Mouse (Mus musculus): ENCODE measurements at regions not wholly inside any gene's neighbourhood (a gene's known extent, or its start where the extent isn't known, plus 50 kb on each side); places are given as distances from the start of the nearest gene placed in this dataset.
A peak's percentile ranks its signal among the peaks of the same experiment; 100 is the strongest.

DNA sequence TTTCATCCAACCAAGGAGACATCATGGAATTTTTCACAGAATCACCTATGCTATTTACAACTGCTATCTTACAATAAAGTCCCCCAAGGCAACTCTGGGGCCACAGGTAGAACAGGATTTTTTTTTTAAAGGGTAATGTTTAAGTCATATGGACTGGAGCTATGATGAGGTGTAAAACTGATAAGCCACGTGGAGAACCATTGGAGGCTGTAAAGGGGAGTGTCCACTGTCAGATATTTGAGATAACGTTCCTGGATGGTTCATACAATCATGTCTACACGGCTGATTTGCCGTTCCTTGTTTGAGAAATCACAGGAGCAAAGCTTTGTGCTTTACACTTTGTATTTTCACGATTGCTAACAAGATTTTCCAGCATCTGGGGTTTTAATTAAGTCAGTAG, 241.8 kb upstream of the 4930412O13Rik start:
- no peak overlapping the region for H3K4me2 ChIP-seq
- H3K9ac ChIP-seq: no peak overlapping the region
- H3K27me3 ChIP-seq (replicated peaks): no peaks in the 10 kb centered on the region
- no peak overlapping the region for H3K4me3 ChIP-seq
- H3K36me3 ChIP-seq: no peaks in the 10 kb centered on the region
- H3K9me3 ChIP-seq (replicated peaks): no peaks in the 10 kb centered on the region
- WGBS: 61% methylated on average over 5 of the region's 5 CpGs
- H3K27ac ChIP-seq (ENCODE audit: poor library complexity, severe bottlenecking): no peak overlapping the region
- no peaks in the 10 kb centered on the region; the same call in 1 of the 2 replicates for H3K4me1 ChIP-seq (replicated peaks)
- ATAC-seq (ENCODE audit: insufficient number of reproducible peaks, low FRiP score): no peak

DNA sequence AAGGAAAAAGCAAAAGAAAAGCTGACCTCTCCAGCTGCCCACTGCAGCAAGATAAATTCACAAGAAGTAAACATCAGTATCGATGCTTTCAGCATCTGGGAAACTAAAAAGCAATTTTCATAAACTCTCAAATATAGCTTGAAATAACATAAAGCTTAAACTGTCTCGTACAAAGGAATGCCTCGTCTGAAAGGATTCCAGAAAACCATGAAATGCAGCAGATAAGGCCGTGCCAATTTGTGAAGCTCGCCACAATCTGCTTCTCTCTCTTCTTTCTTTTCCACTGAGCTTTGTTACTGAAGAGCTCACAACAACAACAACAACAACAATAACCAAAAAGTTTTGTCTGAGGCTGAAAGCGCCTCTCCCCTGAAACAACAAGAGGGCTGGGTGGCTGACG, 239.4 kb upstream of the 4930412O13Rik start:
- no peak overlapping the region for H3K4me3 ChIP-seq
- H3K9ac ChIP-seq: no peak overlapping the region
- no peaks in the 10 kb centered on the region for H3K9me3 ChIP-seq (replicated peaks)
- no peak overlapping the region for H3K27ac ChIP-seq (ENCODE audit: poor library complexity, severe bottlenecking)
- ATAC-seq (ENCODE audit: insufficient number of reproducible peaks, low FRiP score): no peak
- WGBS: 43% methylated on average over 7 of the region's 7 CpGs
- H3K36me3 ChIP-seq: no peaks in the 10 kb centered on the region
- H3K4me2 ChIP-seq: no peak overlapping the region
- H3K4me1 ChIP-seq (replicated peaks): no peaks in the 10 kb centered on the region; the same call in 1 of the 2 replicates
- H3K27me3 ChIP-seq (replicated peaks): no peaks in the 10 kb centered on the region

DNA sequence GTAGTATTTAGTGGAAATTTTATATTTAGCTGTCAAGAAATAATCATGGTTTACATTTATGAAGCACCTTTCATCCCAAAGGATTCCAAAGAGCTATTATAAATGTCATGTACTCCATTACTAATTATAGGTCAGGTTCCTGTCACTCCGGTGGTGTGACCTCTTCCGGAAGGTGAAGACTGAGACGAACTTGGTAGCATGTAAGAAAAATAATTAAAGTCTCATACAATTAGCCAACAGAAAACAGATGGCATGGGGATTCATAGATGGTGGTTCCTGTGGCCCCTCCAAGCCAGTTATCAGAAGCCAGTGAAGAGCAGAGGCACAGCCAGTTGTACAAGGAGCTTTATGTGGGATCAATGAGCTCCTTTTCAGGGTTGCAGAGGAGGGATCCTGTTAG, 238.6 kb upstream of the 4930412O13Rik start:
- Histone ChIP-seq H3K27me3 (replicated peaks) (no peaks in the 10 kb centered on the region), H3K9ac (no peak overlapping the region), H3K4me1 (replicated peaks) (no peaks in the 10 kb centered on the region; the same call in 1 of the 2 replicates), H3K27ac (ENCODE audit: poor library complexity, severe bottlenecking) (no peak overlapping the region), H3K36me3 (no peaks in the 10 kb centered on the region), H3K4me2 (no peak overlapping the region), H3K9me3 (replicated peaks) (no peaks in the 10 kb centered on the region), H3K4me3 (no peak overlapping the region)
- no peak for ATAC-seq (ENCODE audit: insufficient number of reproducible peaks, low FRiP score)
- WGBS: 74% methylated on average over 3 of the region's 3 CpGs

DNA sequence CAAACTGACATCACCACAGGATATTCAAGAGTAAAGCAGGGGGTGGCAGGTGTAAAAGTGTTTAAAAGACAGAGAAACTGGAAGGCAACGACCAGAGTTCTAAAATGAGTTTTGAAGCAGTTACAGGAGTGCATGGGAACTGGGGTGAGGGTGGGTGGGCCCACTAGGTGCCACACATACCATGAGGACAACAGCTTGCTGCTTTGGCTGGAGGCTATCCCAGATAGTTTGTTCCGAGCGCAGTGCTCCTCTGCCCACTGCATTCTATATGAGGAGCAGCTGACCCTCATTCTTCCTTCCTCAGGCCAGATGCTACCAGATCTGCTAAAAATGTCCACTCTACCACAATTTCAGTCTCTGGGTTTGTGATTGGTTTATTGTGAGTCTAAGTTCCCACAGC, 234.6 kb upstream of the 4930412O13Rik start:
- 71% methylated on average over 3 of the region's 3 CpGs for WGBS
- ATAC-seq (ENCODE audit: insufficient number of reproducible peaks, low FRiP score): no peak

DNA sequence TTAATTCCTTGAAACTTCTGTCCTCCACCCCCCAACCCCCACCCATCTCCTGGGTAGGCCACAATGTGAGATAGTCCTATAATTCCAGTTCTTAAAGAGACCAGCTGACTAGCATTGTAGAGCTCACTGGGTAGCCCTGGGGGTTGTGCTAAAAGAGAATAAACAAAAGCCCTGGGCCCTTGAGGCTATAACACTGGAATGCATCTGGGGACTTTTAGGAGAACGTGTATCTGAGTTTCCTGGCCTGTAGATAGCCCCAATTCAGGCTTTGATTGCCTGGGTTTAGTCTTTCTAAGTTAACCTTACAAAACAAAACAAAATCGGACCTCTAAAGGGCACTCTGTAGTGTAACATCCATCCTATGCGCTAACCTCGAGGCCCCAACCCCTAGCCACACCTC, 234.1 kb upstream of the 4930412O13Rik start:
- Histone ChIP-seq H3K4me3 (no peak overlapping the region), H3K27me3 (replicated peaks) (no peaks in the 10 kb centered on the region), H3K27ac (ENCODE audit: poor library complexity, severe bottlenecking) (no peak overlapping the region), H3K4me2 (no peak overlapping the region), H3K9me3 (replicated peaks) (no peaks in the 10 kb centered on the region), H3K36me3 (no peaks in the 10 kb centered on the region), H3K9ac (no peak overlapping the region), H3K4me1 (replicated peaks) (no peaks in the 10 kb centered on the region)
- 27% methylated on average over 4 of the region's 4 CpGs for WGBS
- ATAC-seq (ENCODE audit: insufficient number of reproducible peaks, low FRiP score): no peak

More for the DNA sequence above, 234.6 kb upstream of the 4930412O13Rik start:
- H3K4me2 ChIP-seq: no peak overlapping the region
- H3K4me3 ChIP-seq: no peak overlapping the region
- no peaks in the 10 kb centered on the region for H3K9me3 ChIP-seq (replicated peaks)
- no peak overlapping the region for H3K9ac ChIP-seq
- no peak overlapping the region for H3K27ac ChIP-seq (ENCODE audit: poor library complexity, severe bottlenecking)
- H3K36me3 ChIP-seq: no peaks in the 10 kb centered on the region
- H3K27me3 ChIP-seq (replicated peaks): no peaks in the 10 kb centered on the region
- H3K4me1 ChIP-seq (replicated peaks): no peaks in the 10 kb centered on the region; the same call in 1 of the 2 replicates

DNA sequence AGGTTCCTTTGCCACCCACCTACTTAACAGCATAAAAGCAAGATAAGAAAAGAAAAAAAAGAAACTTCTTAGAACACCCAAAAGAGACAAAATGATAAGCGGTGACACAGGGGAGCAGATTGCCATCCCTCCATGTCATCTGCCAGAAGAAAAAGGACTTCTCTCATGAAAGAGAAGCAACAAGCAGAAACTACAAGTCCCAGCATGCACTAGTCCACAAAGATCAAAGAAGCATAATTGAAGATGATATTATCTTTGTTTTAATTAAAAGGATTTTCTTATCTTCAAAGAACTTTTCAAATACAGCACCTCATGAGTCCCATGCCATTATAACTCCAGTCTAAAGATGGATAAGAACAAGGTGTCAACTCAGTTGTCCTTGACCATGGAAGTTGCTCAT, 231.0 kb upstream of the 4930412O13Rik start:
- Histone ChIP-seq H3K9me3 (replicated peaks) (no peaks in the 10 kb centered on the region), H3K9ac (no peak overlapping the region), H3K27ac (ENCODE audit: poor library complexity, severe bottlenecking) (no peak overlapping the region), H3K4me1 (replicated peaks) (no peaks in the 10 kb centered on the region), H3K4me2 (no peak overlapping the region), H3K27me3 (replicated peaks) (no peaks in the 10 kb centered on the region), H3K36me3 (no peaks in the 10 kb centered on the region), H3K4me3 (no peak overlapping the region)
- no peak for ATAC-seq (ENCODE audit: insufficient number of reproducible peaks, low FRiP score)
- 82% methylated on average over 1 of the region's 1 CpGs for WGBS

DNA sequence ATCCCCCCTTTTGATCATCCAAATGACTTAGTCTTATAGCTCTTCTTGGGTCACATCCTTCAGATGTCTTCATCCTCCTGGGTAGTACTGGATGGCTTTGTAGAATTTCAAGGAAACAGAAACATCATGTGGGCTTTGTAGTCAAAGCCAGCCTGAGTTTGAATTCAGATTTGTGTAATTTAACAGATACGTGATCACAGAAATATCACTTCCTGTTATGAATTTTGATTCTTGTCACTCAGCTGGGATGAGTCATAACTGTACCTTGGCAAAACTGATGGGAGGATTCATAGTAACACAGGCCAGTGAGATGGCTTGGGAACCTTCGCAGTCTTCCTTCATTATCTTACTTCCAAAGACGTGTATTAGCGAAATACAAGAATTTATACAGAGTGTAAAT, 222.2 kb upstream of the 4930412O13Rik start:
- no peaks in the 10 kb centered on the region for H3K4me1 ChIP-seq (replicated peaks)
- H3K36me3 ChIP-seq: no peaks in the 10 kb centered on the region
- ATAC-seq (ENCODE audit: insufficient number of reproducible peaks, low FRiP score): no peak
- no peak overlapping the region for H3K9ac ChIP-seq
- no peak overlapping the region for H3K4me2 ChIP-seq
- H3K4me3 ChIP-seq: no peak overlapping the region
- no peaks in the 10 kb centered on the region for H3K9me3 ChIP-seq (replicated peaks)
- H3K27ac ChIP-seq (ENCODE audit: poor library complexity, severe bottlenecking): no peak overlapping the region
- WGBS: 87% methylated on average over 4 of the region's 4 CpGs
- H3K27me3 ChIP-seq (replicated peaks): no peaks in the 10 kb centered on the region

DNA sequence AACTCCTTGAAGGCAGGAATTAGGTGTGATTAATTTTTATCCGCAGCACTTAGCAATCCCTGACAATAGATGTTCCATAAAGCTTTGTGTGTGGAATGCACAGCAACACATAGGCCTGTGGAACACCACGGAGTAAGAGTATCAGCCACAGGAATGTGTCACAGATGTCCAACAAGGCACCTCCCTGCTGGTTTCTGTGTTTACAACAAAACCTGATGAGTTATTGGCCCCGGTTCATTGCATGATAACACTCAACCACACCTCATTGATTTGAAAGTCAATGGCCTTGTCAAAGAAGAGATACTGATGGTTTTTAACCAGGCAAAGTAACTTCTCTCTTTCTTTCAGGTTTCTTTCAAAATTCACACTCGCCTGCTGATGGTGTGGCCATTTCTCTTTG, 211.4 kb upstream of the 4930412O13Rik start:
- H3K27ac ChIP-seq (ENCODE audit: poor library complexity, severe bottlenecking): no peak overlapping the region
- no peaks in the 10 kb centered on the region for H3K36me3 ChIP-seq
- H3K4me3 ChIP-seq: no peak overlapping the region
- no peaks in the 10 kb centered on the region for H3K27me3 ChIP-seq (replicated peaks)
- no peak overlapping the region for H3K4me2 ChIP-seq
- H3K9me3 ChIP-seq (replicated peaks): no peaks in the 10 kb centered on the region; the same call in 1 of the 2 replicates
- 71% methylated on average over 4 of the region's 4 CpGs for WGBS
- H3K4me1 ChIP-seq (replicated peaks): no peaks in the 10 kb centered on the region
- ATAC-seq (ENCODE audit: insufficient number of reproducible peaks, low FRiP score): no peak
- no peak overlapping the region for H3K9ac ChIP-seq

DNA sequence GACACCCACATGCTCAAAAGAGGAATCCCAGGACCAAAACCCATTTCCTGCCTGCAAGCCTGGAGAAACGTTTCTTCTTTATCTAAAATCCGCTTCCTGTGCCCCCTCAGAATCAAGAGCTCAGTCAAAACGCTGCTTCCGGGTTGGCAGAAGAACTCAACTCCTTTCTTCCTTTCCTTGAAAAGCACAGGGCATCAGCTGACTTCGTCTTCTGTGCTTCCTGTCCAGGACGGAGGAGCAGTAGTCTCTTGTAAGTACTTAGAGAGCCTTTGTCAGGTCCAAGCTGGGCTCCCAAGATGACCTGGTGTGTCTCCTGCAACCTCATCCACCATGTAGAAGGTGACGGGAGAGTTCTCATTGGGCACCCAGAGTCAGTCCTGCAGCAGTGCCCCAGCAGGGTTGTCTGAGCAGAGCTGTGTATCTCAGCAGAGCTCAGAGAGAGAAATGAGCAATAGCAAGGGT, 199.3 kb upstream of the 4930412O13Rik start:
- peak overlapping the region; percentile 68; the same call in 1 of the 2 replicates for H3K27ac ChIP-seq (ENCODE audit: poor library complexity, severe bottlenecking)
- no peak for ATAC-seq (ENCODE audit: insufficient number of reproducible peaks, low FRiP score)
- H3K4me1 ChIP-seq (replicated peaks): no peaks in the 10 kb centered on the region
- H3K9me3 ChIP-seq (replicated peaks): no peaks in the 10 kb centered on the region
- H3K4me3 ChIP-seq: no peak overlapping the region
- H3K27me3 ChIP-seq (replicated peaks): no peaks in the 10 kb centered on the region
- H3K9ac ChIP-seq: no peak overlapping the region
- WGBS: 33% methylated on average over 7 of the region's 7 CpGs
- no peaks in the 10 kb centered on the region for H3K36me3 ChIP-seq
- H3K4me2 ChIP-seq: 0 out of 2 replicates have a peak overlapping the region, but pooled peaks have one; percentile 24

DNA sequence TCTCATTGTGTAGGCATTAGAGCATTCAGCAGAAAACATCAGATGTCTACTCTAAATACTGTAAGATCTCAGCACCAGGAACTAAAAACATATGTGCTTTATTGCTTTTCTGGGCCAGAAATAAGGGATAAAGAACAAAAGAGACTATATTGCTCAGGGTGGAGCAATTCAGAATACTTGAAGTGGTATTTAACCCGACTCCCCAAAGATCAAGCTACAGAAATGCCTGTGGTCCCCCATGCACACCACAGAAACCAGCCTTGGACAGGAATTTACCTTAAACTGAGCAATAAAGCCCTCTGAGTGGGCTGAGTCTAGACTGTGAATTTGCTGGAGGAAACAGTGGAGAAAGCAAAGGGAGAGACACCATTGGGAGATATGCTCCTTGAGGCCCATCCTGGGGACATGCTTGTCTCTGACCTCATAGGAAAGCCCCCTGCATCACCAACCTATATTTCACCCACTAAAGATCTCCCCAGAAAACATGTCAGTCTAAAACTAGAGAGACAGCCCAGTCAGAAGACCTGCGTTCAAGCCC, 197.3 kb upstream of the 4930412O13Rik start:
- no peak for ATAC-seq (ENCODE audit: insufficient number of reproducible peaks, low FRiP score)
- Histone ChIP-seq H3K4me2 (no peak overlapping the region), H3K9me3 (replicated peaks) (no peaks in the 10 kb centered on the region), H3K9ac (no peak overlapping the region), H3K4me3 (no peak overlapping the region), H3K4me1 (replicated peaks) (no peaks in the 10 kb centered on the region), H3K36me3 (no peaks in the 10 kb centered on the region), H3K27me3 (replicated peaks) (no peaks in the 10 kb centered on the region), H3K27ac (ENCODE audit: poor library complexity, severe bottlenecking) (no peak overlapping the region)
- 90% methylated on average over 2 of the region's 2 CpGs for WGBS

DNA sequence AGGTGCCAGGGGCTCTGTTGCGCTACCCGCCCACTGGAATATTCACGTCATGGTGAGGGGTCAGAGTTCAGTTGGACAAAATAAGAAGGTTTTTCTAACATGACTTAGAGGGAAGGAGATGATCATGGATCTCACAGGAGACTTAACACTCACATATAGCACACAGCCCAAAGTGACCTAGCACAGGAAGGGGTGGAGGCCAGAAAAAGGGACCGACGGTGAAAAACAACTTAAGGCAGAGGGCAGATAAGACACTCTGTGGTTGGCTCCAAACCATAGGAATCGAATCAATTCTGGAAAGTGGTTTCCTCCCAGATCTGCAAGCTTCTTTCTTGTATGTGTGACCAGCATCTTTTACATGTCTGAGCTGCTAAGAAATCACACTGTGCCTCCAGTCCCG, 192.9 kb upstream of the 4930412O13Rik start:
- no peaks in the 10 kb centered on the region for H3K4me1 ChIP-seq (replicated peaks)
- no peak for ATAC-seq (ENCODE audit: insufficient number of reproducible peaks, low FRiP score)
- no peak overlapping the region for H3K27ac ChIP-seq (ENCODE audit: poor library complexity, severe bottlenecking)
- H3K4me3 ChIP-seq: no peak overlapping the region
- H3K9me3 ChIP-seq (replicated peaks): no peaks in the 10 kb centered on the region
- no peaks in the 10 kb centered on the region for H3K27me3 ChIP-seq (replicated peaks)
- WGBS: 70% methylated on average over 7 of the region's 7 CpGs
- no peaks in the 10 kb centered on the region for H3K36me3 ChIP-seq
- no peak overlapping the region for H3K4me2 ChIP-seq
- no peak overlapping the region for H3K9ac ChIP-seq

DNA sequence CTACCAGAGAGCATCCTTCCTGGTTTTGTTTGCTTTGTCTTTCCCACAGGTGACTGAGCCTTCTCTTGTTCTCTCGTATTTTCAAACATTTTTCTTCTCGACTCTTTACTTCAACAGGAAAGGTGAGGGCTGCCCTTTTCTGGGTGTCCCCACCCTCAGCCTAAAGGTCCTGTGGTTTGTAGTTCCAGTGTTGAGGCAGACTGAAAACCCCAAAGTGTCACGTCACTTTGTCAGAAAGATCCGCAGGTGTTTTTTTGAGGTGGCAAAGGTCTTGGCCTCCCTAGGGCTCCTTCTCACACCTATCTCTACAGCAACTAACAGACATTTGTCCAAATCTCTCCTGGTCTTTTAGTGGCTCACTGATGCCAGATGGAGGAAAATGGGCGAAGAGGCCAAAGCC, 191.5 kb upstream of the 4930412O13Rik start:
- Histone ChIP-seq H3K4me3 (no peak overlapping the region), H3K9me3 (replicated peaks) (no peaks in the 10 kb centered on the region), H3K27ac (ENCODE audit: poor library complexity, severe bottlenecking) (no peak overlapping the region), H3K36me3 (no peaks in the 10 kb centered on the region), H3K4me1 (replicated peaks) (no peaks in the 10 kb centered on the region), H3K4me2 (no peak overlapping the region), H3K27me3 (replicated peaks) (no peaks in the 10 kb centered on the region), H3K9ac (no peak overlapping the region)
- WGBS: 79% methylated on average over 5 of the region's 5 CpGs
- ATAC-seq (ENCODE audit: insufficient number of reproducible peaks, low FRiP score): no peak

All from heart, embryonic 12.5 days (tissue).